34 mouse cellular contexts compared by ENCODE assay signal in the genomic region with DNA sequence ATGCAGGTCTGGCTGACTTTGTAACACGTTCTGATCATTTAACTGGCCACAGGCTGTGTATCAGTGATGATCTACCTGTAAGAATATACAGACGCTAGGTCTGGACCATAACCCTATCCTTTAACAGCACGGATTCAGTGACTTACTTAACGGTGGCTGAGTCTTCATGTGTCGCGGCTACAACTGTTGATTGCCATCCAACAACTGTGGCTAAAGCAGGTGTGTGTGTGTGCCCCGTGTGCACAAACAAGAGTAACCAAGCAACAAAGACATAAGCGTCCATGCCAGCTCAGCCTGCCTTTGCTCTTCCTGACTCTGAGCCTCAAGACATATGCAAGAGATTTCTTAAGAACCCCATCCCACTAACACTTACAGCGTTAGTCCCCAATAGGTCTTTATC.
"Had no signal": no experiment of that assay in that cellular context is flagged by ENCODE, and none has a peak within 500 bp of the region (broad histone marks: within the 10 kb centered on the region; RNA-seq: fewer than 3 reads in every experiment).

No protein-coding gene starts in this region.

- H3K9me3 ChIP-seq: heart, embryonic 10.5 days; heart, embryonic 12.5 days; heart, embryonic 13.5 days; heart, embryonic 15.5 days; hindbrain, embryonic 10.5 days; hindbrain, embryonic 12.5 days; hindbrain, embryonic 13.5 days; hindbrain, embryonic 15.5 days; intestine, embryonic 15.5 days; kidney, embryonic 15.5 days had no signal

- DNase-seq: heart, postnatal 10 days; heart, postnatal 14 days; heart, postnatal 36 days; heart, postnatal 4 days; kidney, adult 11 months; kidney, adult 18-20 months; kidney, adult 2 months; kidney, adult 8-10 months; kidney, adult 9 months; kidney, postnatal 10 days; kidney, postnatal 14 days; kidney, postnatal 36 days; kidney, postnatal 4 days; layer of hippocampus, adult 9-11 months; layer of hippocampus, postnatal 36 days had no signal

- H3K4me2 ChIP-seq: heart, embryonic 11.5 days; heart, embryonic 12.5 days; heart, embryonic 13.5 days; heart, embryonic 15.5 days; hindbrain, embryonic 12.5 days; hindbrain, embryonic 13.5 days; hindbrain, embryonic 14.5 days; hindbrain, embryonic 15.5 days; intestine, embryonic 15.5 days; kidney, embryonic 15.5 days had no signal

- H3K27me3 ChIP-seq: heart, embryonic 12.5 days; heart, embryonic 13.5 days; heart, embryonic 15.5 days; hindbrain, embryonic 12.5 days; hindbrain, embryonic 13.5 days; hindbrain, embryonic 15.5 days; intestine, embryonic 15.5 days; kidney, embryonic 15.5 days had no signal

- H3K4me3 ChIP-seq: heart, embryonic 10.5 days; heart, embryonic 12.5 days; heart, embryonic 13.5 days; heart, embryonic 15.5 days; hindbrain, embryonic 10.5 days; hindbrain, embryonic 12.5 days; hindbrain, embryonic 13.5 days; hindbrain, embryonic 15.5 days; intestine, embryonic 15.5 days; kidney, embryonic 15.5 days; layer of hippocampus, adult 2 months had no signal

- ATAC-seq: hindbrain, embryonic 16.5 days; hindbrain, postnatal 0 days; inflammation-experienced regulatory T-cells, adult 6 months; intestine, embryonic 15.5 days; intestine, embryonic 16.5 days; intestine, postnatal 0 days had no signal

- H3K4me1 ChIP-seq: intestine, embryonic 15.5 days had no signal

- H3K27ac ChIP-seq: heart, embryonic 10.5 days; heart, embryonic 13.5 days; heart, embryonic 15.5 days; hindbrain, embryonic 10.5 days; hindbrain, embryonic 12.5 days; hindbrain, embryonic 13.5 days; hindbrain, embryonic 14.5 days; hindbrain, embryonic 15.5 days; hindbrain, postnatal 0 days; intestine, embryonic 15.5 days; kidney, embryonic 15.5 days; kidney, postnatal 0 days; layer of hippocampus, adult 2 months had no signal

- H3K36me3 ChIP-seq: heart, embryonic 10.5 days; heart, embryonic 12.5 days; heart, embryonic 13.5 days; heart, embryonic 15.5 days; hindbrain, embryonic 10.5 days; hindbrain, embryonic 12.5 days; hindbrain, embryonic 13.5 days; hindbrain, embryonic 15.5 days; intestine, embryonic 15.5 days; kidney, embryonic 15.5 days had no signal

- H3K9ac ChIP-seq: heart, embryonic 12.5 days; heart, embryonic 13.5 days; heart, embryonic 15.5 days; hindbrain, embryonic 12.5 days; hindbrain, embryonic 13.5 days; hindbrain, embryonic 14.5 days; hindbrain, embryonic 15.5 days; intestine, embryonic 15.5 days; kidney, embryonic 15.5 days had no signal
